Mouse (Mus musculus) heart, postnatal 0 days (tissue): Measurements from ENCODE around the gene D10Wsu102e. TPM values are rescaled to one million over a fixed set of nuclear protein-coding genes. Genes with fewer than 3 reads are reported as not detected.
A peak's percentile ranks its signal among the peaks of the same experiment; 100 is the strongest.
"Not testable (repeated sequence)": the region's sequence is repeated elsewhere in the genome, so short reads cannot be mapped to it uniquely, and the experiment has no call there.

Source experiments
- ATAC-seq: fragments of 200-750 bp; cut with Nextera tagmentation; 2 replicates; pipeline ENCODE4 v1.8.0; 2017; ENCODE audit warnings: low read depth, moderate number of reproducible peaks, moderate library complexity; ENCODE audit not compliant: insufficient read depth
- DNase-seq: peaks from one replicate; pipeline ENCODE4 v3.0.0-alpha.2; 2016; ENCODE audit warnings: low spot score
- H3K27ac ChIP-seq: fragments of 300-500 bp; sonication (generic); 2 replicates; pipeline ENCODE4 v1.5.1; 2014; ENCODE audit warnings: low read depth, mild to moderate bottlenecking
- H3K27me3 ChIP-seq: fragments of 300-500 bp; sonication (generic); 2 replicates; pipeline ENCODE4 v1.6.1; 2014; ENCODE audit warnings: low read length, mixed read lengths; ENCODE audit not compliant: control insufficient read depth, insufficient read depth
- H3K36me3 ChIP-seq: fragments of 300-500 bp; sonication (generic); replicated peaks from 2 replicates; pipeline ENCODE4 v1.6.1; 2014; ENCODE audit warnings: low read length, mixed read lengths; ENCODE audit not compliant: control insufficient read depth, insufficient read depth
- H3K4me1 ChIP-seq: fragments of 300-500 bp; sonication (generic); 2 replicates; pipeline ENCODE4 v1.6.1; 2014; ENCODE audit warnings: antibody characterized with exemption; ENCODE audit not compliant: control insufficient read depth, insufficient read depth
- H3K4me2 ChIP-seq: fragments of 300-500 bp; sonication (generic); 2 replicates; pipeline ENCODE4 v1.6.1; 2014; ENCODE audit warnings: low read depth, mild to moderate bottlenecking, low read length, moderate library complexity
- H3K4me3 ChIP-seq: fragments of 300-500 bp; sonication (generic); 2 replicates; pipeline ENCODE4 v1.5.1; 2014; ENCODE audit warnings: low read depth, low read length
- H3K9ac ChIP-seq: fragments of 300-500 bp; sonication (generic); replicated peaks from 2 replicates; pipeline ENCODE4 v1.6.1; 2014; ENCODE audit warnings: low read depth, low read length, mixed read lengths
- H3K9me3 ChIP-seq: fragments of 300-500 bp; sonication (generic); replicated peaks from 2 replicates; pipeline ENCODE4 v1.6.1; 2016; ENCODE audit warnings: low read length; ENCODE audit not compliant: control insufficient read depth
- CTCF ChIP-seq: IDR thresholded peaks from 2 replicates; pipeline ENCODE4 v1.5.1; 2016; ENCODE audit warnings: antibody characterized with exemption, control low read depth, low read depth
- EP300 ChIP-seq: IDR thresholded peaks from 2 replicates; pipeline ENCODE4 v1.6.1; 2016; ENCODE audit warnings: antibody characterized with exemption, low read depth
- WGBS: fragments of 180-500 bp; shearing (Covaris S2); extraction: QIAGEN DNeasy Blood & Tissue Kit; methylation state at CpG from one replicate; pipeline ENCODE4 v1.1.7; 2014; 5-methylcytosine and 5-hydroxymethylcytosine counted together
- polyA plus RNA-seq: library from polyadenylated mRNA; unstranded; fragments of >200 nt; fragmentation: Nextera tagmentation; extraction: Ambion mirVana; gene quantifications from 2 replicates; pipeline ENCODE4 v1.2.1, GENCODE M21; 2015
- total RNA-seq: library from RNA; depleted of rRNA; stranded (reverse); fragments of >200 nt; gene quantifications from 2 replicates; pipeline ENCODE4 v1.2.3, GENCODE M21; 2014; ENCODE audit warnings: low replicate concordance

Gene D10Wsu102e
- total and polyA plus RNA-seq, 2 experiments from 2014 or later = 0.18 to 0.88 TPM

GRCm38 (mm10) chr10:83513736-83514135, 153.7 kb downstream of the D10Wsu102e start:
- Histone ChIP-seq H3K9ac (no peak overlapping the region), H3K9me3 (no peaks in the 10 kb centered on the region), H3K4me3 (no peak overlapping the region), H3K4me2 (no peak overlapping the region), H3K4me1 (no peaks in the 10 kb centered on the region), H3K36me3 (no peaks in the 10 kb centered on the region), H3K27me3 (no peaks in the 10 kb centered on the region), H3K27ac (no peak overlapping the region)
- no peak for TF ChIP-seq EP300
- TF ChIP-seq CTCF = no peak
- no peak for DNase-seq
- WGBS = 86% methylated on average over 8 of the region's 8 CpGs
- ATAC-seq = no peak

GRCm38 (mm10) chr10:83520990-83521389, 161.0 kb downstream of the D10Wsu102e start:
- DNase-seq (no peak), ATAC-seq (no peak)
- Histone ChIP-seq H3K4me3 (no peak overlapping the region), H3K9ac (no peak overlapping the region), H3K27me3 (no peaks in the 10 kb centered on the region), H3K4me2 (no peak overlapping the region), H3K4me1 (no peaks in the 10 kb centered on the region), H3K27ac (no peak overlapping the region), H3K9me3 (peaks cover 3% of the 10 kb centered on the region), H3K36me3 (no peaks in the 10 kb centered on the region)
- 79% methylated on average over 4 of the region's 4 CpGs for WGBS
- TF ChIP-seq EP300 (no peak), CTCF (no peak)

- H3K36me3 ChIP-seq, H3K9me3 ChIP-seq, ATAC-seq, H3K9ac ChIP-seq, H3K27me3 ChIP-seq, DNase-seq, H3K4me3 ChIP-seq, H3K4me2 ChIP-seq, H3K4me1 ChIP-seq, H3K27ac ChIP-seq: not testable (repeated sequence)
Observed at GRCm38 (mm10) chr10:83524238-83524637, 164.2 kb downstream of the D10Wsu102e start.

- no peaks in the 10 kb centered on the region for H3K27me3 ChIP-seq
- no peaks in the 10 kb centered on the region for H3K36me3 ChIP-seq
- no peak overlapping the region for H3K27ac ChIP-seq
- no peak for TF ChIP-seq EP300
- TF ChIP-seq CTCF = no peak
- H3K4me2 ChIP-seq = no peak overlapping the region
- peaks cover 12% of the 10 kb centered on the region; the same call in 1 of the 2 replicates for H3K4me1 ChIP-seq
- no peak for DNase-seq
- WGBS = 84% methylated on average over 6 of the region's 6 CpGs
- no peaks in the 10 kb centered on the region for H3K9me3 ChIP-seq
- no peak overlapping the region for H3K9ac ChIP-seq
- ATAC-seq = no peak
- H3K4me3 ChIP-seq = no peak overlapping the region
Observed at GRCm38 (mm10) chr10:83530384-83530967, 170.5 kb downstream of the D10Wsu102e start.

DNA sequence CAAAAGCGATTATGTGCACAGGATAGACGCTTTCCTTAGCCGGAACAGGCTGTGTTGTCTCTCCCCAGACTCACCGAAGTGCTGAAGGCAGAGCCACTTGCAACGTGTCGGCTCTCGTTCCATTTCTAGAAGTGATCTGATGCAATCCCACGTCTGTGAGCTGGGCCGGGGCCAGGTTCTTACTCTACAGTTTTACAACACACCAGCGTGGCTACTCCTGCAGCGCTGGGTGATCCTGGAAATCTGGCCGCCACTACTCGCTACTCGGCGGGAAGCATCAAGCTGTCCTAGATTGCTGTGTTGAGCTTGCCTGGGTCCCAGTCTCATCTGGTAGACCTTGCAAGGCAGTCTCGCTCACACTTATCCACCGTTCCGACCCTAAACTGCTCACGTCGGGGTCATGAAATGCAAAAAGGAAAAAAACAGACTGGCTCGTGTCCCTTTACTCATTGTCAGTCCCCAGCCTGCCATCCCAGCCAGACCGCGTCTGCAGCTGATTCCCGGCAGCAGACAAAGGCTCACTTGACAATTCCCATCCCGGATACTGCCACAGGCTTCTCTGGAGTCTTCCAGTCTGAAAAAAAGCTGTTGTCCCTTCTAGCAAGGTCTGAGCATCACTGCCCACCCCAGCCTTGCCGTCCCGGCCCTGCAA, 173.4 kb downstream of the D10Wsu102e start:
- Histone ChIP-seq H3K27ac (peak overlapping the region; percentile 39; the same call in 1 of the 2 replicates), H3K4me2 (peak overlapping the region; percentile 97), H3K4me1 (peaks cover 12% of the 10 kb centered on the region; the same call in 1 of the 2 replicates), H3K36me3 (no peaks in the 10 kb centered on the region), H3K27me3 (no peaks in the 10 kb centered on the region), H3K9me3 (no peaks in the 10 kb centered on the region), H3K4me3 (peak overlapping the region; percentile 55), H3K9ac (peak overlapping the region; percentile 9; the same call in 1 of the 2 replicates)
- DNase-seq (peak; percentile 50), ATAC-seq (peak; percentile 55)
- 1% methylated on average over 27 of the region's 27 CpGs for WGBS
- TF ChIP-seq EP300 (no peak), CTCF (no peak)

GRCm38 (mm10) chr10:83533910-83534283, 173.9 kb downstream of the D10Wsu102e start, which contains the start of gene Aldh1l2:
TSS of gene Aldh1l2 (minus strand) at chr10:83534140.
- H3K4me1 ChIP-seq = peaks cover 12% of the 10 kb centered on the region; the same call in 1 of the 2 replicates
- TF ChIP-seq CTCF (no peak), EP300 (no peak)
- H3K9me3 ChIP-seq = no peaks in the 10 kb centered on the region
- DNase-seq (peak; percentile 78), ATAC-seq (peak; percentile 96)
- peak within 1 kb of the TSS; percentile 55 for H3K4me3 ChIP-seq
- H3K36me3 ChIP-seq = no peaks in the 10 kb centered on the region
- peak within 1 kb of the TSS; percentile 97 for H3K4me2 ChIP-seq
- WGBS = under 1% methylated on average over 21 of the region's 21 CpGs
- H3K9ac ChIP-seq = peak within 1 kb of the TSS; percentile 9; the same call in 1 of the 2 replicates
- H3K27me3 ChIP-seq = no peaks in the 10 kb centered on the region
- peak within 1 kb of the TSS; percentile 39; the same call in 1 of the 2 replicates for H3K27ac ChIP-seq
